ENCODE assay signal across 20 mouse cellular contexts in the genomic region with DNA sequence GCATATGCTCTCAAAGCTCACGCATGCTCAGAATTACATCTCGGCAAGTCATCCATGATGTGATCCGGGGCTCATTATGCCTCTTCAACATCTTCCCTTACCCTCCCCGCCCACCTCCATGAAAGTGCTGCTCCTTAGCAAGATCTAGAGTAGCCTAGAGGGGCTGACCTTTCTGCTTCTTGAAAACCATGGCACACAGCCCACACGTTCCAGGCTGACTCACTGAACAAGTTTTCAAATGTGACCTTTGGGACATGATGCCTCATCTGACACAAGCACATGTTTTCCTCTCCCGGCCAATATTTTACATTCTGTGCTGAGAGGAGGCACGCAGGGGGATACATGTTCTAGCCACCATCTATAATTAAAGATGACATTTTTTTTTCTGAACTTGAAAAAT.
DNase-seq lines count a peak whose midpoint lies in the region; ATAC-seq lines count a peak whose summit lies in the region.
"Had no signal": no experiment of that assay in that cellular context is flagged by ENCODE, and none has a peak within 500 bp of the region (broad histone marks: within the 10 kb centered on the region; RNA-seq: fewer than 3 reads in every experiment).

No protein-coding gene starts in this region.

- no peaks in the 10 kb centered on the region for H3K4me1 ChIP-seq in hindbrain, embryonic 12.5 days
- no peaks in the 10 kb centered on the region for H3K4me1 ChIP-seq in midbrain, embryonic 10.5 days
- H3K4me1 ChIP-seq in midbrain, embryonic 11.5 days (ENCODE audit: control insufficient read depth, insufficient read depth, low read length): no peaks in the 10 kb centered on the region
- H3K4me1 ChIP-seq: heart, embryonic 15.5 days; hindbrain, embryonic 15.5 days; limb, embryonic 10.5 days; liver, embryonic 12.5 days; lung, embryonic 15.5 days; neural tube, embryonic 12.5 days had no signal

- H3K4me3 ChIP-seq in hindbrain, embryonic 12.5 days: no peak overlapping the region
- H3K4me3 ChIP-seq in midbrain, embryonic 10.5 days: no peak overlapping the region
- H3K4me3 ChIP-seq in midbrain, embryonic 11.5 days (ENCODE audit: low read depth, low read length): no peak overlapping the region
- H3K4me3 ChIP-seq: erythroblast, embryonic 14.5 days; heart, embryonic 15.5 days; hindbrain, embryonic 15.5 days; limb, embryonic 10.5 days; liver, embryonic 12.5 days; lung, embryonic 15.5 days; neural tube, embryonic 12.5 days had no signal

- no peaks in the 10 kb centered on the region for H3K36me3 ChIP-seq in hindbrain, embryonic 12.5 days
- H3K36me3 ChIP-seq in midbrain, embryonic 10.5 days: no peaks in the 10 kb centered on the region
- H3K36me3 ChIP-seq in midbrain, embryonic 11.5 days (ENCODE audit: control insufficient read depth, insufficient read depth, low read length): no peaks in the 10 kb centered on the region
- H3K36me3 ChIP-seq: heart, embryonic 15.5 days; hindbrain, embryonic 15.5 days; limb, embryonic 10.5 days; liver, embryonic 12.5 days; lung, embryonic 15.5 days; neural tube, embryonic 12.5 days had no signal

- ATAC-seq in hindbrain, embryonic 12.5 days (ENCODE audit: low FRiP score): no peak
- no peak for ATAC-seq in midbrain, embryonic 11.5 days (ENCODE audit: low FRiP score)
- ATAC-seq: activated CD4-positive, CD25-positive, alpha-beta regulatory T cell, adult 4 months; forebrain, embryonic 16.5 days; intestine, postnatal 0 days; liver, embryonic 12.5 days had no signal

- peak; percentile 7 for DNase-seq in Muller cell, postnatal 12 days (ENCODE audit: inconsistent ontology term)
- peak; percentile 33 for DNase-seq in adipocyte (ENCODE audit: low spot score)
- peak; percentile 5 for DNase-seq in brain, adult 2 months (ENCODE audit: low read depth, low spot score)
- DNase-seq in kidney, postnatal 10 days: peak; percentile 50
- DNase-seq in spleen, postnatal 10 days (ENCODE audit: low spot score in 2 of 2): no peak
- no peak for DNase-seq in midbrain, embryonic 10.5 days (ENCODE audit: low spot score)
- DNase-seq in midbrain, embryonic 11.5 days (ENCODE audit: low spot score, missing footprints): no peak
- DNase-seq: thymus, postnatal 4 days had no signal

- WGBS in hindbrain, embryonic 12.5 days: 76% methylated on average over 7 of the region's 7 CpGs
- 92% methylated on average over 7 of the region's 7 CpGs for WGBS in midbrain, embryonic 10.5 days
- WGBS in midbrain, embryonic 11.5 days: 85% methylated on average over 7 of the region's 7 CpGs

- no peaks in the 10 kb centered on the region for H3K27me3 ChIP-seq in hindbrain, embryonic 12.5 days
- no peaks in the 10 kb centered on the region for H3K27me3 ChIP-seq in midbrain, embryonic 10.5 days (ENCODE audit: low read depth, poor library complexity, severe bottlenecking)
- no peaks in the 10 kb centered on the region for H3K27me3 ChIP-seq in midbrain, embryonic 11.5 days (ENCODE audit: control insufficient read depth, insufficient read depth, low read length)
- H3K27me3 ChIP-seq: CH12.LX; heart, embryonic 15.5 days; hindbrain, embryonic 15.5 days; liver, embryonic 12.5 days; lung, embryonic 15.5 days; neural tube, embryonic 12.5 days had no signal

- H3K9me3 ChIP-seq in hindbrain, embryonic 12.5 days (replicated peaks): no peaks in the 10 kb centered on the region
- H3K9me3 ChIP-seq in midbrain, embryonic 10.5 days (replicated peaks): no peaks in the 10 kb centered on the region
- H3K9me3 ChIP-seq in midbrain, embryonic 11.5 days (ENCODE audit: control insufficient read depth, low read length): no peaks in the 10 kb centered on the region
- H3K9me3 ChIP-seq: heart, embryonic 15.5 days; hindbrain, embryonic 15.5 days; limb, embryonic 10.5 days; liver, embryonic 12.5 days; lung, embryonic 15.5 days; neural tube, embryonic 12.5 days had no signal

- no peak overlapping the region for H3K4me2 ChIP-seq in hindbrain, embryonic 12.5 days (replicated peaks)
- H3K4me2 ChIP-seq in midbrain, embryonic 11.5 days: no peak overlapping the region
- H3K4me2 ChIP-seq: heart, embryonic 15.5 days; hindbrain, embryonic 15.5 days; liver, embryonic 12.5 days; lung, embryonic 15.5 days; neural tube, embryonic 12.5 days had no signal

- H3K27ac ChIP-seq in hindbrain, embryonic 12.5 days: no peak overlapping the region
- H3K27ac ChIP-seq in midbrain, embryonic 10.5 days (replicated peaks): no peak overlapping the region
- no peak overlapping the region for H3K27ac ChIP-seq in midbrain, embryonic 11.5 days (ENCODE audit: low read depth, low read length)
- H3K27ac ChIP-seq: heart, embryonic 15.5 days; hindbrain, embryonic 15.5 days; limb, embryonic 10.5 days; liver, embryonic 12.5 days; lung, embryonic 15.5 days; neural tube, embryonic 12.5 days had no signal

- no peak overlapping the region for H3K9ac ChIP-seq in hindbrain, embryonic 12.5 days
- H3K9ac ChIP-seq in midbrain, embryonic 11.5 days (ENCODE audit: low read length): no peak overlapping the region
- H3K9ac ChIP-seq: heart, embryonic 15.5 days; hindbrain, embryonic 15.5 days; liver, embryonic 12.5 days; lung, embryonic 15.5 days; neural tube, embryonic 12.5 days had no signal

Comparison
In these comparisons a context has a peak if more than half of its experiments do, and no peak if none do; other contexts are left out.
1. DNase-seq: peak in Muller cell, postnatal 12 days (single experiment), adipocyte (single experiment), brain, adult 2 months (single experiment) and kidney, postnatal 10 days (single experiment); none in spleen, postnatal 10 days (0 of 2), midbrain, embryonic 10.5 days (single experiment) and midbrain, embryonic 11.5 days (single experiment).